Mouse (Mus musculus): Measurements from ENCODE around the gene Gba.

- TF ChIP-seq CHD2 (IDR thresholded peaks at IDR 0.05; ENCODE audit: low read depth, low read length) (no peak), HCFC1 (IDR thresholded peaks at IDR 0.05; ENCODE audit: borderline replicate concordance, insufficient read depth, low read length) (no peak), ZC3H11A (IDR thresholded peaks at IDR 0.05; ENCODE audit: borderline replicate concordance, low read depth, low read length) (no peak)
Observed at GRCm38 (mm10) chr3:89187197-89187596, 15.5 kb upstream of the Gba start.

Measured in ES-E14 (cell line).